Mouse (Mus musculus) ES-E14 (cell line): ENCODE data around the gene Ptgdr2. TPM values are rescaled to one million over a fixed set of nuclear protein-coding genes. Genes with fewer than 3 reads are reported as not detected.

Experiments
- DNase-seq: peaks from one replicate; pipeline ENCODE4 v3.0.0-alpha.2; 2013; ENCODE audit warnings: low read depth, low spot score
- H3K27ac ChIP-seq: 2 replicates; pipeline ENCODE4 v1.5.1; 2012; ENCODE audit warnings: low read depth, mild to moderate bottlenecking, low read length, moderate library complexity, mixed read lengths; ENCODE audit not compliant: poor library complexity, insufficient read depth, severe bottlenecking
- H3K36me3 ChIP-seq: 2 replicates; pipeline ENCODE4 v1.6.1; 2012; ENCODE audit warnings: mild to moderate bottlenecking, low read length, moderate library complexity, mixed read lengths; ENCODE audit not compliant: control insufficient read depth, poor library complexity, insufficient read depth, severe bottlenecking
- H3K4me1 ChIP-seq, 2 experiments: fragments of 150-350 bp in 1 of 2; sonication (generic) in 1 of 2; 2 replicates each; pipeline ENCODE4 v1.6.1; 2012; ENCODE audit warnings: low read length in 2 of 2, mild to moderate bottlenecking in 1 of 2, mixed read lengths in 1 of 2; ENCODE audit not compliant: control insufficient read depth in 2 of 2, insufficient read depth in 2 of 2, poor library complexity in 1 of 2
- H3K4me3 ChIP-seq, 2 experiments: fragments of 150-350 bp in 1 of 2; sonication (generic) in 1 of 2; 2 replicates each; pipeline ENCODE4 v1.5.1; 2012; ENCODE audit warnings: low read length in 2 of 2, low read depth in 1 of 2, mild to moderate bottlenecking in 1 of 2, mixed read lengths in 1 of 2; ENCODE audit not compliant: insufficient read depth in 1 of 2, poor library complexity in 1 of 2, severe bottlenecking in 1 of 2
- H3K9ac ChIP-seq: 2 replicates; pipeline ENCODE4 v1.6.1; 2012; ENCODE audit warnings: low read depth, mild to moderate bottlenecking, low read length, mixed read lengths; ENCODE audit not compliant: poor library complexity, insufficient read depth, severe bottlenecking
- H3K9me3 ChIP-seq: fragments of 150-350 bp; sonication (generic); 2 replicates; pipeline ENCODE4 v1.6.1; 2012; ENCODE audit warnings: low read depth, mild to moderate bottlenecking, low read length; ENCODE audit not compliant: control insufficient read depth, insufficient read depth
- CHD2 ChIP-seq: IDR thresholded peaks from 2 replicates; pipeline ENCODE4 v1.6.1; 2014; ENCODE audit warnings: mild to moderate bottlenecking, low read depth, low read length, inconsistent platforms
- HCFC1 ChIP-seq: IDR thresholded peaks from 2 replicates; pipeline ENCODE4 v1.6.1; 2012; ENCODE audit warnings: low read length, inconsistent platforms, borderline replicate concordance; ENCODE audit not compliant: insufficient read depth
- MAFK ChIP-seq: IDR thresholded peaks from 2 replicates; pipeline ENCODE4 v1.6.1; 2014; ENCODE audit warnings: mild to moderate bottlenecking, low read depth, low read length, inconsistent platforms; ENCODE audit not compliant: insufficient read depth
- ZC3H11A ChIP-seq: IDR thresholded peaks from 2 replicates; pipeline ENCODE4 v1.6.1; 2012; ENCODE audit warnings: low read depth, mild to moderate bottlenecking, inconsistent platforms, low read length, borderline replicate concordance
- ZNF384 ChIP-seq: IDR thresholded peaks from 2 replicates; pipeline ENCODE4 v1.6.1; 2012; ENCODE audit warnings: low read depth, low read length, inconsistent platforms
- in situ Hi-C, 2 experiments: fragments of 600-800 bp; cut with MboI; formaldehyde crosslinking; loops; one replicate each; pipeline ENCODE4 v1.15.1; 2025; ENCODE audit warnings: low sequenced_read_pairs in 2 of 2, inconsistent platforms in 1 of 2; ENCODE audit not compliant: unreplicated experiment in 2 of 2
- total RNA-seq: library from RNA; depleted of rRNA; stranded (reverse); fragments of 300-350 nt; gene quantifications from 2 replicates; pipeline ENCODE4 v1.2.3, GENCODE M21; 2012

Ptgdr2 gene
- total RNA-seq, 1 experiment = 0.67 TPM

GRCm38 (mm10) chr19:10973187-10973586 is 36.2 kb downstream of the Ptgdr2 start:
- Histone ChIP-seq H3K27ac (peak overlapping the region; percentile 93), H3K9me3 (no peaks in the 10 kb centered on the region), H3K4me1 (peaks cover 12 to 18% of the 10 kb centered on the region in 2 experiments), H3K36me3 (no peaks in the 10 kb centered on the region), H3K9ac (no peak overlapping the region), H3K4me3 (no peak overlapping the region)
- TF ChIP-seq HCFC1 = no peak
- no peak for DNase-seq
- in situ Hi-C loops = loop anchor here in 1 of 2 experiments (25.0 kb wide), 1 partner anchor 261 kb away; no protein-coding TSS in a partner anchor

GRCm38 (mm10) chr19:10974238-10974865 is 37.4 kb downstream of the Ptgdr2 start, which contains the start of gene Ms4a10:
Gene Ms4a10 (minus strand): TSS chr19:10974670.
- Histone ChIP-seq H3K27ac (no peak within 1 kb of the TSS), H3K36me3 (no peaks in the 10 kb centered on the region), H3K4me1 (peaks cover 16 to 20% of the 10 kb centered on the region in 2 experiments), H3K4me3 (no peak within 1 kb of the TSS), H3K9ac (no peak within 1 kb of the TSS), H3K9me3 (no peaks in the 10 kb centered on the region)
- TF ChIP-seq CHD2 = no peak
- no peak for TF ChIP-seq MAFK
- no peak for TF ChIP-seq ZC3H11A
- no peak for TF ChIP-seq ZNF384
- TF ChIP-seq HCFC1 = no peak
- DNase-seq = no peak
- in situ Hi-C loops = loop anchor here in 1 of 2 experiments (25.0 kb wide), 1 partner anchor 262 kb away; no protein-coding TSS in a partner anchor

GRCm38 (mm10) chr19:10975187-10975586 is 38.2 kb downstream of the Ptgdr2 start:
- in situ Hi-C loops = no loop called here
- TF ChIP-seq CHD2 = no peak
- no peak for TF ChIP-seq ZC3H11A
- no peak for TF ChIP-seq MAFK
- TF ChIP-seq HCFC1 = no peak
- no peak for TF ChIP-seq ZNF384
- Histone ChIP-seq H3K4me3 (no peak overlapping the region), H3K9me3 (no peaks in the 10 kb centered on the region), H3K36me3 (no peaks in the 10 kb centered on the region), H3K9ac (no peak overlapping the region), H3K4me1 (peaks cover 16 to 23% of the 10 kb centered on the region in 2 experiments), H3K27ac (no peak overlapping the region)
- DNase-seq = no peak

- Histone ChIP-seq H3K9ac (no peak overlapping the region), H3K4me3 (no peak overlapping the region), H3K27ac (no peak overlapping the region), H3K9me3 (no peaks in the 10 kb centered on the region), H3K4me1 (peaks cover 16 to 25% of the 10 kb centered on the region in 2 experiments), H3K36me3 (no peaks in the 10 kb centered on the region)
- TF ChIP-seq CHD2 (no peak), ZC3H11A (no peak), HCFC1 (no peak), ZNF384 (no peak), MAFK (no peak)
- DNase-seq = peak; percentile 38
- in situ Hi-C loops = no loop called here
These were observed 39.4 kb downstream of the Ptgdr2 start for GRCm38 (mm10) chr19:10976318-10976717.
